Mouse (Mus musculus): ENCODE data around the gene Asic2.

Asic2 gene

GRCm38 (mm10) chr11:81722071-81722470 lies 246.2 kb downstream of the Asic2 start:
- Histone ChIP-seq H3K27me3 (ENCODE audit: insufficient read depth, low read length) (no peaks in the 10 kb centered on the region), H3K4me3 (replicated peaks; ENCODE audit: low read length) (no peak overlapping the region), H3K9me3 (ENCODE audit: low read length) (no peaks in the 10 kb centered on the region), H3K4me1 (replicated peaks; ENCODE audit: low read depth, low read length) (no peaks in the 10 kb centered on the region), H3K36me3 (ENCODE audit: insufficient read depth, low read length) (no peaks in the 10 kb centered on the region)
- TF ChIP-seq CTCF (conservative IDR thresholded peaks at IDR 0.05; ENCODE audit: low read length) = no peak
- TF ChIP-seq NANOG (IDR thresholded peaks at IDR 0.05; ENCODE audit: borderline replicate concordance, low read length) = no peak
- no peak for TF ChIP-seq POU5F1 (IDR thresholded peaks at IDR 0.05; ENCODE audit: borderline replicate concordance, low read length)

- Histone ChIP-seq H3K27me3 (ENCODE audit: insufficient read depth, low read length) (no peaks in the 10 kb centered on the region), H3K4me3 (replicated peaks; ENCODE audit: low read length) (no peak overlapping the region), H3K4me1 (replicated peaks; ENCODE audit: low read depth, low read length) (no peaks in the 10 kb centered on the region), H3K9me3 (ENCODE audit: low read length) (peaks cover 7% of the 10 kb centered on the region; the same call in 1 of the 2 replicates), H3K36me3 (ENCODE audit: insufficient read depth, low read length) (no peaks in the 10 kb centered on the region)
- no peak for TF ChIP-seq NANOG (IDR thresholded peaks at IDR 0.05; ENCODE audit: borderline replicate concordance, low read length)
- TF ChIP-seq CTCF (conservative IDR thresholded peaks at IDR 0.05; ENCODE audit: low read length) = no peak
- TF ChIP-seq POU5F1 (IDR thresholded peaks at IDR 0.05; ENCODE audit: borderline replicate concordance, low read length) = no peak
Measured at GRCm38 (mm10) chr11:81714801-81715200, 253.5 kb downstream of the Asic2 start.

DNA sequence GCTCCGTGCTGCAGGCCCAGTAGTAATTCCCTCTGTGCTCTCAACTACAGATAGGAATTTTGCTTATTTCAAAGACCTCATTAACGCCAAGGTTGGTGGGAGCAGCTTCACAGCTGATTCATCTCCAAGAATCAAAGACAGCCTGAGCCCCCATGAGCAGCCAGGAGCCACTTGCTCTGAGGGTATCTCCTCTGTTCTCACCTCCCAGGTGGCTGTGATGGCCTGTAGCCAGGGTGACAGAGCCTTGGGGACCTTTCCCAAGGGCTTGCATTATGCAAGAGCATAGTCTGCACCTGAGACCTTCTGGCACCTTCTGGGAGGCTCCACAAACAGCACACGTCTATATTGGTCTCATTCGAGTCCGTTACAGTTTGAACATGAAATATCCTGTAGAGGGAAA lies 261.3 kb downstream of the Asic2 start:
- Histone ChIP-seq H3K36me3 (ENCODE audit: insufficient read depth, low read length) (no peaks in the 10 kb centered on the region), H3K27me3 (ENCODE audit: insufficient read depth, low read length) (no peaks in the 10 kb centered on the region), H3K4me1 (replicated peaks; ENCODE audit: low read depth, low read length) (no peaks in the 10 kb centered on the region), H3K9me3 (ENCODE audit: low read length) (no peaks in the 10 kb centered on the region), H3K4me3 (replicated peaks; ENCODE audit: low read length) (no peak overlapping the region)
- TF ChIP-seq POU5F1 (IDR thresholded peaks at IDR 0.05; ENCODE audit: borderline replicate concordance, low read length) (no peak), NANOG (IDR thresholded peaks at IDR 0.05; ENCODE audit: borderline replicate concordance, low read length) (no peak), CTCF (conservative IDR thresholded peaks at IDR 0.05; ENCODE audit: low read length) (no peak)

DNA sequence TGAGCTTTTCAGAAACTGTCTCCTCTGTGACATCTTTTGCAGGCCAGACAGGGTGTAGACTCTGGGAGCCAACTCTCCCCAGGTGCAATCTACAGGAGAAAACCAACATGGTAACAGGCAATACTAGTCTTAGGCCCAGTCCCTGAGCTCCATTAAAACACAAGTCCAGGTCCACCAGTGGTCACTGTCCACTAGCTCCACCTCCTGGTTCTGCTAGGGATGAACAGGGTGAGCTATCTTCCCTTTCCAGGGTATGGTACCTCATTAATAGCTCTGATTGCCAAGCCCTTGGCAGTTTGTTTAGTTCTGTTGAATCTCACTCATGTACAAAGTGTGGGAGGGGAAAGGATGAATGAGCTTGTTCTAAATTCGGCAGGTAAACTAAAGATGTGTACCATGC lies 270.2 kb downstream of the Asic2 start:
- Histone ChIP-seq H3K4me1 (replicated peaks; ENCODE audit: low read depth, low read length) (no peaks in the 10 kb centered on the region; the same call in none of the 2 replicates), H3K27me3 (ENCODE audit: insufficient read depth, low read length) (no peaks in the 10 kb centered on the region; the same call in 1 of the 2 replicates), H3K36me3 (ENCODE audit: insufficient read depth, low read length) (no peaks in the 10 kb centered on the region), H3K4me3 (replicated peaks; ENCODE audit: low read length) (no peak overlapping the region), H3K9me3 (ENCODE audit: low read length) (no peaks in the 10 kb centered on the region)
- TF ChIP-seq NANOG (IDR thresholded peaks at IDR 0.05; ENCODE audit: borderline replicate concordance, low read length) (no peak), CTCF (conservative IDR thresholded peaks at IDR 0.05; ENCODE audit: low read length) (no peak), POU5F1 (IDR thresholded peaks at IDR 0.05; ENCODE audit: borderline replicate concordance, low read length) (no peak)

- TF ChIP-seq NANOG (IDR thresholded peaks at IDR 0.05; ENCODE audit: borderline replicate concordance, low read length) = no peak
- TF ChIP-seq POU5F1 (IDR thresholded peaks at IDR 0.05; ENCODE audit: borderline replicate concordance, low read length) = no peak
- no peak for TF ChIP-seq CTCF (conservative IDR thresholded peaks at IDR 0.05; ENCODE audit: low read length)
Measured at GRCm38 (mm10) chr11:81695501-81695900, 272.8 kb downstream of the Asic2 start.

GRCm38 (mm10) chr11:81680511-81680910 lies 287.7 kb downstream of the Asic2 start:
- no peak for TF ChIP-seq NANOG (IDR thresholded peaks at IDR 0.05; ENCODE audit: borderline replicate concordance, low read length)
- TF ChIP-seq CTCF (conservative IDR thresholded peaks at IDR 0.05; ENCODE audit: low read length) = no peak
- no peak for TF ChIP-seq POU5F1 (IDR thresholded peaks at IDR 0.05; ENCODE audit: borderline replicate concordance, low read length)
- no peaks in the 10 kb centered on the region for H3K27me3 ChIP-seq (ENCODE audit: insufficient read depth, low read length)

More at GRCm38 (mm10) chr11:81695501-81695900, 272.8 kb downstream of the Asic2 start:
- Histone ChIP-seq H3K4me3 (replicated peaks; ENCODE audit: low read length) (no peak overlapping the region), H3K27me3 (ENCODE audit: insufficient read depth, low read length) (no peaks in the 10 kb centered on the region), H3K9me3 (ENCODE audit: low read length) (no peaks in the 10 kb centered on the region), H3K36me3 (ENCODE audit: insufficient read depth, low read length) (no peaks in the 10 kb centered on the region), H3K4me1 (replicated peaks; ENCODE audit: low read depth, low read length) (no peaks in the 10 kb centered on the region; the same call in none of the 2 replicates)

DNA sequence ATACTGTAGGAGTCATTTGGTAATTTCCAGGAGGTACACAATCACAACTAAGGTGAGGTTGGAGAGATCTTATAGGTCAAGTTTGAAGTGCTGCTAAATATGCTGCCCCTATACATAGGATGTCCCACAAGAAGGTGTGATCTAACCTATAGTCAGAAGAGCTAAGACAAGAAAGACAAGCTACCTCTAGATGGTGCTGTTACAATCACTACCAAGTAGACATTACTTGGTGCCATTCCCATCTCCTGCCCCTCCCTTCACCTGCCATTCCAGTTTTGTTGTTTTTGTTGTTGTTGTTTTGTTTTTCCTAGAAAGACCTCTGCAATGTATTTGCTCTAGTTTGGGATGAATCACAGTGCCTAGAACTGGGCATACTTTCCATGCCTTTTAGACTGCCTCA lies 296.5 kb downstream of the Asic2 start:
- H3K27me3 ChIP-seq (ENCODE audit: insufficient read depth, low read length) = no peaks in the 10 kb centered on the region
- peaks cover 6% of the 10 kb centered on the region; the same call in 1 of the 2 replicates for H3K4me1 ChIP-seq (replicated peaks; ENCODE audit: low read depth, low read length)
- H3K9me3 ChIP-seq (ENCODE audit: low read length) = no peaks in the 10 kb centered on the region
- TF ChIP-seq CTCF (conservative IDR thresholded peaks at IDR 0.05; ENCODE audit: low read length) (peak; percentile 15), NANOG (IDR thresholded peaks at IDR 0.05; ENCODE audit: borderline replicate concordance, low read length) (no peak), POU5F1 (IDR thresholded peaks at IDR 0.05; ENCODE audit: borderline replicate concordance, low read length) (no peak)
- no peak overlapping the region for H3K4me3 ChIP-seq (replicated peaks; ENCODE audit: low read length)
- no peaks in the 10 kb centered on the region for H3K36me3 ChIP-seq (ENCODE audit: insufficient read depth, low read length)

More at GRCm38 (mm10) chr11:81680511-81680910, 287.7 kb downstream of the Asic2 start:
- Histone ChIP-seq H3K36me3 (ENCODE audit: insufficient read depth, low read length) (no peaks in the 10 kb centered on the region), H3K4me1 (replicated peaks; ENCODE audit: low read depth, low read length) (no peaks in the 10 kb centered on the region), H3K9me3 (ENCODE audit: low read length) (no peaks in the 10 kb centered on the region), H3K4me3 (replicated peaks; ENCODE audit: low read length) (no peak overlapping the region)

DNA sequence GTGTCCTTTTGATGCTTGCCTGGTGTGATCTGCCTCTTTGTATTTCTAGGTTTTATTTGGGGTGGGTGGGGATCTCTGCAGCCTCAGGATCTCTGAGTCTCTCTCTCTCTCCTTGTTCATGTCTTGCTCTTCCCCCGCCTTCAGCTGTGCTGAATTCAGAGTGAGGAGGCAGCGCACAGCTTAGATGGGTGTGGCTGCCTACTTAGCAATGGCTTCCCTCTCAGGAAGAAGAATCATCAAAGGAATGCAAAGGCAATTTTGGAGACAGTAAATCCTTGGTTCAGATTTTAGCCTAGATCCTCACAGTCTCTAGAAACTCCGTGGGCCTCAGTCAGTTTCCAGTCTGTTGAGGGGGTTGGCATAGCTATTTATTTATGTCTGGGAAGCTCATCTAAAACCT lies 297.8 kb downstream of the Asic2 start:
- Histone ChIP-seq H3K4me1 (replicated peaks; ENCODE audit: low read depth, low read length) (peaks cover 6% of the 10 kb centered on the region; the same call in 1 of the 2 replicates), H3K36me3 (ENCODE audit: insufficient read depth, low read length) (no peaks in the 10 kb centered on the region), H3K9me3 (ENCODE audit: low read length) (no peaks in the 10 kb centered on the region), H3K4me3 (replicated peaks; ENCODE audit: low read length) (no peak overlapping the region), H3K27me3 (ENCODE audit: insufficient read depth, low read length) (no peaks in the 10 kb centered on the region)
- TF ChIP-seq POU5F1 (IDR thresholded peaks at IDR 0.05; ENCODE audit: borderline replicate concordance, low read length) (no peak), NANOG (IDR thresholded peaks at IDR 0.05; ENCODE audit: borderline replicate concordance, low read length) (no peak), CTCF (conservative IDR thresholded peaks at IDR 0.05; ENCODE audit: low read length) (no peak)

DNA sequence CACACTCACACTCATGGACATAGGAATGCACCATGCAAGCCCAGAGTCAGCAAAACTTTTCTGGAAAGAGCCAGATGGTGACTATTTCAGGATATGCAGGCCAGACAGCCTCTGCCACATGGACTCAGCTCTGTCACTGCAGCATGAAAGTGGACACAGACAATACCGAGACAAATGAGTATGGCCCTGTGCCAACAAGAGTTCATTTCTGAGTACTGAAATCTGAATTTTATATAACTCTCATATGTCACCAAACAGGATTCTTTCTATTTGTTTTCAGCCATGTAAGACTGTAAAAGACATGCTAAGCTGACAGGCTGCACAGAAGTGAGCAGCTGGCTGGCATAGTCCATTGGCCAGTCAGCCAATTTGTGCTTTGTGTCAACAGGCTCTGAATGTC lies 309.4 kb downstream of the Asic2 start:
- peaks cover 3% of the 10 kb centered on the region; the same call in 1 of the 2 replicates for H3K4me1 ChIP-seq (replicated peaks; ENCODE audit: low read depth, low read length)
- H3K36me3 ChIP-seq (ENCODE audit: insufficient read depth, low read length) = no peaks in the 10 kb centered on the region
- no peaks in the 10 kb centered on the region for H3K27me3 ChIP-seq (ENCODE audit: insufficient read depth, low read length)
- peaks cover 8% of the 10 kb centered on the region; the same call in 1 of the 2 replicates for H3K9me3 ChIP-seq (ENCODE audit: low read length)
- H3K4me3 ChIP-seq (replicated peaks; ENCODE audit: low read length) = no peak overlapping the region
- TF ChIP-seq NANOG (IDR thresholded peaks at IDR 0.05; ENCODE audit: borderline replicate concordance, low read length) (no peak), CTCF (conservative IDR thresholded peaks at IDR 0.05; ENCODE audit: low read length) (no peak), POU5F1 (IDR thresholded peaks at IDR 0.05; ENCODE audit: borderline replicate concordance, low read length) (no peak)

Data from E14TG2a.4 (cell line).